20 mouse cellular contexts compared by ENCODE assay signal in genomic region chr1:40278720-40279119, GRCm38 (mm10).
"Had no signal": no experiment of that assay in that cellular context is flagged by ENCODE, and none has a peak within 500 bp of the region (broad histone marks: within the 10 kb centered on the region; RNA-seq: fewer than 3 reads in every experiment).

No protein-coding gene starts in this region.

- H3K4me3 ChIP-seq: kidney, embryonic 15.5 days; left cerebral cortex, adult 2 months; limb, embryonic 13.5 days; liver, embryonic 13.5 days; megakaryocyte, embryonic 14.5 days; neural tube, embryonic 12.5 days; neural tube, embryonic 15.5 days had no signal

- H3K36me3 ChIP-seq: kidney, embryonic 15.5 days; limb, embryonic 13.5 days; neural tube, embryonic 12.5 days; neural tube, embryonic 15.5 days had no signal

- H3K27me3 ChIP-seq: kidney, embryonic 15.5 days; limb, embryonic 13.5 days; liver, embryonic 13.5 days; neural tube, embryonic 12.5 days; neural tube, embryonic 15.5 days had no signal

- H3K4me2 ChIP-seq: kidney, embryonic 15.5 days; limb, embryonic 13.5 days; liver, embryonic 13.5 days; midbrain, embryonic 11.5 days; neural tube, embryonic 12.5 days; neural tube, embryonic 15.5 days had no signal

- H3K9ac ChIP-seq: kidney, embryonic 15.5 days; limb, embryonic 13.5 days; liver, embryonic 13.5 days; neural tube, embryonic 12.5 days; neural tube, embryonic 15.5 days had no signal

- H3K4me1 ChIP-seq: neural tube, embryonic 12.5 days; neural tube, embryonic 15.5 days had no signal

- H3K9me3 ChIP-seq: kidney, embryonic 15.5 days; limb, embryonic 13.5 days; liver, embryonic 13.5 days; megakaryocyte, embryonic 14.5 days; neural tube, embryonic 12.5 days; neural tube, embryonic 15.5 days had no signal

- DNase-seq: kidney, adult 11 months; kidney, adult 8-10 months; kidney, postnatal 10 days; kidney, postnatal 36 days; layer of hippocampus, postnatal 36 days; left cerebral cortex, postnatal 4 days; liver, embryonic 13.5 days; lung, adult 2 months; midbrain, embryonic 14.5 days; right cerebral cortex, adult 18-20 months; right cerebral cortex, postnatal 14 days; right cerebral cortex, postnatal 4 days; thymus, postnatal 25 days had no signal

- H3K27ac ChIP-seq: kidney, embryonic 15.5 days; left cerebral cortex, adult 2 months; limb, embryonic 13.5 days; liver, embryonic 13.5 days; neural tube, embryonic 12.5 days; neural tube, embryonic 15.5 days had no signal
